Mouse (Mus musculus) liver, embryonic 14.5 days (tissue): ENCODE results near the gene Anks4b.

Experiments used
- CTCF ChIP-seq: IDR thresholded peaks from 2 replicates; pipeline ENCODE4 v1.5.1; 2016; ENCODE audit warnings: antibody characterized with exemption, low read depth, control low read depth
- EP300 ChIP-seq: IDR thresholded peaks from 2 replicates; pipeline ENCODE4 v1.6.1; 2016; ENCODE audit warnings: antibody characterized with exemption, low read depth

GRCm38 (mm10) chr7:120201771-120202170 lies 28.1 kb downstream of the Anks4b start, which contains the start of gene Crym:
- TF ChIP-seq CTCF: no peak
- no peak for TF ChIP-seq EP300
